Mouse (Mus musculus) cortical plate, adult 2 months (tissue): ENCODE results near the gene Btbd17. TPM values are rescaled to one million over a fixed set of nuclear protein-coding genes. Genes with fewer than 3 reads are reported as not detected.

ENCODE experiments used
- H3K27ac ChIP-seq: fragments of 200-500 bp; 2 replicates; pipeline ENCODE4 v1.5.1; 2012; ENCODE audit warnings: low read length, control low read depth, inconsistent platforms; ENCODE audit not compliant: insufficient read depth
- H3K4me1 ChIP-seq: fragments of 200-500 bp; 2 replicates; pipeline ENCODE4 v1.6.1; 2011; ENCODE audit warnings: low read length; ENCODE audit not compliant: control insufficient read depth, insufficient read depth
- H3K4me3 ChIP-seq: fragments of 200-500 bp; 2 replicates; pipeline ENCODE4 v1.5.1; 2011; ENCODE audit warnings: mild to moderate bottlenecking, low read length, control low read depth; ENCODE audit not compliant: insufficient read depth
- CTCF ChIP-seq: fragments of 200-500 bp; IDR thresholded peaks from 2 replicates; pipeline ENCODE4 v1.5.1; 2011; ENCODE audit warnings: mild to moderate bottlenecking, control low read depth, low read length; ENCODE audit not compliant: insufficient read depth; ENCODE audit errors: extremely low read depth
- POLR2A ChIP-seq: fragments of 200-500 bp; IDR thresholded peaks from 2 replicates; pipeline ENCODE4 v1.6.1; 2011; ENCODE audit warnings: mild to moderate bottlenecking, low read length, control low read depth; ENCODE audit not compliant: insufficient read depth; ENCODE audit errors: extremely low read depth
- polyA plus RNA-seq: library from polyadenylated mRNA; depleted of rRNA; stranded (reverse); fragments of >200 nt; gene quantifications from 2 replicates; pipeline ENCODE4 v1.2.3, GENCODE M21; 2012; rRNA removed

Gene Btbd17
- polyA plus RNA-seq, 1 experiment, result 56.1 TPM

DNA sequence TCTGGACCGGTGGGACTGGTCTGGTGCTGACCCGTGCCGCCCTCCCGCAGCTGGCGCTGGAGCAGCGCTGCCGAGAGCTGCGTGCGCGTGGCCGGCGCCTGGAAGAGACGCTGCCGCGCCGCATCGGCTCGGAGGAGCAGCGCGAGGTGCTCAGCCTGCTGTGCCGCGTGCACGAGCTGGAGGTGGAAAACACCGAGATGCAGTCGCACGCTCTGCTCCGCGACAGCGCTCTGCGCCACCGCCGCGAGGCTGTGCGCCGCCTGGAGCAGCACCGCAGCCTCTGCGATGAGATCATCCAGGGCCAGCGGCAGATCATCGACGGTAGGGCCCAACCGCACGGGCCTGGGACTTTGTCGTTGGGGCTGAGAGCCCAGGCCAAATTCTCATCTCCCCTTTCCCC is 9.4 kb downstream of the Btbd17 start:
- Histone ChIP-seq H3K27ac (no peak overlapping the region), H3K4me1 (peaks cover under 1% of the 10 kb centered on the region; the same call in 1 of the 2 replicates), H3K4me3 (no peak overlapping the region)
- TF ChIP-seq CTCF (no peak), POLR2A (no peak)

DNA sequence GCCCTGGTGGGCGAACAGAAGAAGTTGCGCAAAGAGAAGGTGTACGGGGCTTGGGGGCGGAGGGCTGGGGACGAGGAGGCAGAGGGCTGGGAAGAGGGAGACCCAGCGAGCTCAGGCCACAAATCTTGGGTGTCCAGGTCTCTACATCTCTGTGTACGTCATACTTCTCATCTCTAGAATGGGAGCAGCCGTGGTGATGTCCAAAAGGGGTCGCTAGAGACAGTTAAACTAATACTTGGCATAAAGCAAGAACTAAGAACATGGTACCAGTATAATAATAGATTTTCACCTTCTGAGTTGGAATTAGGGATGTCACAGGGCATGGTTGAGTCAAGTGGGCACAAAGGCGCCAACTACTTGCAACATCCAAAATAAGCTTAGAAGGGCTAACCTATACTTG is 9.9 kb downstream of the Btbd17 start:
- no peak overlapping the region for H3K4me3 ChIP-seq
- 0 out of 2 replicates have a peak, but pooled peaks have one; percentile 11 for TF ChIP-seq CTCF
- TF ChIP-seq POLR2A, result no peak
- no peaks in the 10 kb centered on the region for H3K4me1 ChIP-seq
- H3K27ac ChIP-seq, result no peak overlapping the region

DNA sequence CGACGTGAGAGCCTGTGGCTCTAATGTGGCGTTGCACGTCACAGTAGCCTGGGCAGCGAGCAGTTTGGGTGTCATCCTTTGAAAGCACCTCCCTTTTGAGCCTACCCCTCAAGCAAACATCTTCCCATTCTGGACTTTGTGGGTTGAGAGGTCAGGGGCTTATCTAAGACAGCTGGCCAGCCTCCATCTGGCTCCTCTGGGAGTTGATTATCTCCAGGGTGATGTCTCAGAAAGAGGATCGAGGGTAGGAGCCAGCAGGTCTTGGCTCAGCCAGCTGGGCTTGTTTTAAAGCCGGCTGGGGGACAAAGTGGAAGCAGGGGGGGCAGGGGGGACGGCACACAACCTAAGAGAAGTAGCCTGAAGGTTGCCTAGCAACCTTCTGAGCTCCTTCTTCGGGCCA is 15.7 kb downstream of the Btbd17 start:
- H3K27ac ChIP-seq, result no peak overlapping the region
- H3K4me3 ChIP-seq, result no peak overlapping the region
- TF ChIP-seq POLR2A (no peak), CTCF (no peak)
- no peaks in the 10 kb centered on the region for H3K4me1 ChIP-seq

DNA sequence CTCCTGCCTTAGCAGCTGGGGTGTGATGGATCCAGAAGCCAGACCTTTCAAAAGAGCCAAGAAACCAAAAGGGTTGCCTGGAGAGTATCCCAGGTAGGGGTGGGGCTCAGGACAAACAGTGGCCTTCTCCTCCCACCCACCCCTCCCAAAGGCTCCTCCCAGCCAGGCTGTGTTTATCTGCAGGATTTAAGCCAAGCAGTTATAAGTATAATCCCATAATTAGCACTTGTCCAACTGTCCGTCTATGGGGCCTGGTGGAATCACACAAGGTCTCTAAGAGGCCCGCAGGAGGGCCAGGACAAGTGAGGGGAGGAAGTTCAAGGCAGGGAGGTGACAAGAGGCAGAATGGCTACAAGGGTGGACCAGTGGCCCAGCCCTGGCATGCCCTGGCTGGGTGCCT is 23.8 kb downstream of the Btbd17 start:
- Histone ChIP-seq H3K4me1 (no peaks in the 10 kb centered on the region), H3K27ac (no peak overlapping the region), H3K4me3 (no peak overlapping the region)
- TF ChIP-seq POLR2A (no peak), CTCF (no peak)

DNA sequence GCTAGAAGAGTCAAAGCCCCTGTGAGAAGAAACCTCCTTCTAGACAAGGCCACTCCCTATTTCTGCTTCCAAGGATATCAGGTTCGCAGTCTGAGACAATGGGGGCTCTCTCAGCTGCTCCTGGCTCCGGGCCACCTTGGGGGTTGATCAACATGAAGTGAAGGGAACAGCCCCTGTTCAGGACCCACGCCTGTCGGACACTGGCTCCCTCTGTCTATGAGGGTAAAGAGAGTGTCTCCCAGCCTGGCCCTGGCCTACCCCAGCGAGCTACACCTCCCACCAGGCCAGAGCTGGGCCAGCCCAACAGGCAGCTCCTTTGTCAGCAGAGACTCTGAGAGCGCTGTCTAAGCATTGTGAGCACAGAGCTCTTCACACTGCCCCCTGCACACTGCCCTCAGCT is 25.8 kb downstream of the Btbd17 start:
- H3K4me3 ChIP-seq, result no peak overlapping the region
- H3K27ac ChIP-seq, result no peak overlapping the region
- TF ChIP-seq CTCF (no peak), POLR2A (no peak)
- 0 out of 2 replicates have a peak, but pooled peaks cover 2% of the 10 kb centered on the region for H3K4me1 ChIP-seq

DNA sequence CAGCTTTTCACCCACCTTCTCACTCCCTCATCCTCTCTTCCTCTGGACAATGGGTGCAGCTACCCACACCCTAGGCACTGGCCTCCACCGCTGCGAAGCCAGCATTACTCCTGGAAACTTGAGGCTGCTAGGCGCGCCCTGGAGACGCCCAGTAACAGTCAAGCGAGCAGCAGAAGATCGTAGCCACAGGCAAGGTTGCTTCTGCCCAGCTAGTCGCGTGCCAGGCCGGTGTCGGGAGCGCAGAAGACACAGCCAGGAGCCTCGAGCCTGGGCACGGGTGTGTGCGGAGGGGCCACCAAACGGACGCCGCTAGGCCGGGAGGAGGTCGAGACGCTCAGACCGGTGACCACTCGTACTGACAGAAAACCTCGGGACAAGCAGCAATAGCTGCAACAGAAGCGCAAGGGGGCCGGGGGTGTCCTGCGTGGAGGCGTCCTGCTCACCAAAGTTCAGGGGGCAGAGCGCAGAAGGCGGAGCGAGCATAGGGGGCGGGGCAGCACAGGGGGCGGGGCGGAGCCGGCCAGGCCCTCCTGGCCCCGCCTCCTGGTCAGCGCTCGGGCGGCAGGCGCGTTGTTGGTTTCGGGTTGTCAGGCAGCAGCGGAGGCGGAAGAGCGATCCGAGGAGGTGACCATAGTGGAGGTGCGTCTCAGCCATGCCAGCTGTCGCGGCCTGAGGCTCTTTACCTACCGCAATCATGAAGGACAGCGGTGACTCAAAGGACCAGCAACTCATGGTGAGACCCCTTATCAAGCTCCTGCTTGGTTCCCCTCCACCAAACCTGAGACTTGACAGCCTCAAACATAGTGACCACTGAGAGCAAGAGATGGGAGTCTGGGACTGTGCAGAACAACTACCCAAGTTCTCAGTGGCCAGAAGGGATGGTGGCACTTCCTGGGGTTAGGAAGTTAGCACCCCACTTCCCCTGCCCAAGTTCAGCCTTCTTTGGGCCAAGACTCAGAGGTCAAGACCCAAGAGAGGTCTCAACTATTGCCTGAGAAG is 30.6 kb downstream of the Btbd17 start, which contains the start of gene Kif19a:
Kif19a (plus strand) TSS at position 569 of the 999 bp plus-strand sequence.
- TF ChIP-seq CTCF (no peak), POLR2A (no peak)
- peak within 1 kb of the TSS; percentile 20 for H3K4me3 ChIP-seq

DNA sequence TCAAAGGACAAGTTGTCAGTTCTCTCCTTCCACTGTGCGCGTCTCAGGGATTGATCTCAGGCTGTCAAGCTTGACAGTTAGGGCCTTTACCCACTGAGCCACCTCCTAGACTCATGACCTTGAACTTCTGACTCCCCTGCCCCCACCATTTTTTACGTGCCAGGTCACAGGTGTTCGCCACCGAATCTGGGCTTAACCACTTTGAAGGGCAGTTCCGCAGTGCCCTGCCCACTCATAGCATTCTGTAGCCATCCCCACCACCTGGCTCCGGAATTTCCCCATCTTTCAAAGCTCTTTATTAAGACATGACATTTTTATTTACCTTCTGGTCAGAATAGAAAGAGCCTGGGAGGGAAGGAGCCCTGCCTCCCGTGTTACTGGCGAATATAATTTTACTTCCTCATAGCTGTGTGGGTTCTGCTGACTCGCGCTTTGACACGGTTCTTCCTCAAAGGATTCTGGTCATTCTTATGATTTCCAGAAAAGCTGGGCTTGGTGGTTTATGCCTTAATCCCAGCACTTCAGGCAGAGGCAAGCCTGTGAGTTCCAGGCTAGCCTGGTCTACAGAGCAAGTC is 48.1 kb downstream of the Btbd17 start:
- H3K4me1 ChIP-seq, result no peaks in the 10 kb centered on the region
- no peak overlapping the region for H3K4me3 ChIP-seq
- no peak overlapping the region for H3K27ac ChIP-seq
- TF ChIP-seq CTCF (no peak), POLR2A (no peak)

More for the DNA sequence above, 30.6 kb downstream of the Btbd17 start, which contains the start of gene Kif19a:
- Histone ChIP-seq H3K4me1 (0 out of 2 replicates have a peak, but pooled peaks cover 2% of the 10 kb centered on the region), H3K27ac (no peak within 1 kb of the TSS)

DNA sequence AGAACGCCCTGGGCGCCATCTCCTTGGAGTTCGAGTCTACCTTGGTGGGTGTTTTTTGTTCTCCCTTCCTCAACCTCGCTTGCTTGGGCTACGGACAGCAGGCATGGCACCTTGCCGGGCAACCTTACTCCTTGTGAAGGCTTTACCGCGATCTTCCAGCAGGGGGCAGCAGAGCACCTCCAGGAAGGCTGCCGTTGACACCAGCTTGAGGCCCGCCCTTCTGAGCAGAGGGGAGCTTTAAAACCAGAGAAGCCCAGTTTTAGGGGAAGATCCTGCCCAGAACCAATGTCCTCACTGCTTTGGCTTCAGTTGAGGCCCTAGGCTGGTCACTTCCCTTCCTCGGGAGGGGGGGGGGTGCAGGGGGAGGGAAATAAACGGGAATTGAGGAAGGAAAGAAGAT is 50.6 kb downstream of the Btbd17 start:
- Histone ChIP-seq H3K4me3 (no peak overlapping the region), H3K27ac (no peak overlapping the region), H3K4me1 (no peaks in the 10 kb centered on the region)
- no peak for TF ChIP-seq POLR2A
- TF ChIP-seq CTCF, result peak; percentile 96

DNA sequence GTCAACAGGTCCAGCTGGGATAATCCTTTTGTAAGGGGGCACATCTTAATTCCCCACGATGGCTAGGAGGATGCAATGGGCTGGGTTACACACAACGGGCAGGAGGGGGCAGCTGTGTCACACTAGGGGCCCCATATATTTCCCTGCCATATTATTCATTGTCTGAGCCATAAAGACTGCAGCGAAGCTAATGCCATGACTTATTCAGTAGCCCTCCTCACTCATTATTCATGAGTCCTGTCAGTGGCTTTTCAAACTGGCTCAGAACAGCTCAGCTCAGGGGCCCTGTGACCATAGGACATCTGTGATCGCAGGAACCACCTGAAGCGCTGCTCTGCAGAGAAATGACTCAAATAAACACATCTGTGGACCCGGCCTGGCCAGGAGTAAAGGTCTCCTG is 54.3 kb downstream of the Btbd17 start:
- Histone ChIP-seq H3K4me1 (no peaks in the 10 kb centered on the region), H3K4me3 (no peak overlapping the region), H3K27ac (no peak overlapping the region)
- TF ChIP-seq CTCF (no peak), POLR2A (no peak)

Other genes with a start within 250 kb of the Btbd17 start
- 1,795 and 1,828 TPM in 2 replicates for gene Rpl38, start 127.4 kb downstream of the Btbd17 start, polyA plus RNA-seq
- gene Ttyh2, start 120.5 kb downstream of the Btbd17 start, polyA plus RNA-seq, result 29.1 and 33.1 TPM in 2 replicates
- 2.0 and 2.9 TPM in 2 replicates for gene Dnaic2, start 68.5 kb downstream of the Btbd17 start, polyA plus RNA-seq
- gene Kif19a, start 30.6 kb downstream of the Btbd17 start, polyA plus RNA-seq, result 4.8 and 5.5 TPM in 2 replicates
- not detected in 2 replicates for gene Gpr142, start 3.0 kb upstream of the Btbd17 start, polyA plus RNA-seq
- 4.2 and 4.3 TPM in 2 replicates for gene Gprc5c, start 55.2 kb upstream of the Btbd17 start, polyA plus RNA-seq
- 0.81 and 0.88 TPM in 2 replicates for gene Cd300a, start 94.1 kb upstream of the Btbd17 start, polyA plus RNA-seq
- 0.08 and 0.13 TPM in 2 replicates for gene Cd300lb, start 138.4 kb upstream of the Btbd17 start, polyA plus RNA-seq
- gene Cd300c, start 173.2 kb upstream of the Btbd17 start, polyA plus RNA-seq, result not detected in 2 replicates
- 0.10 and 0.11 TPM in 2 replicates for gene Cd300ld, start 194.0 kb upstream of the Btbd17 start, polyA plus RNA-seq
- 7.5 and 7.6 TPM in 2 replicates for gene Cd300c2, start 205.9 kb upstream of the Btbd17 start, polyA plus RNA-seq
- 0.32 TPM in 1 of 2 replicates, not detected in the other for gene Cd300ld2, start 220.2 kb upstream of the Btbd17 start, polyA plus RNA-seq
- gene Cd300ld4, start 231.1 kb upstream of the Btbd17 start, polyA plus RNA-seq, result 0.13 and 0.44 TPM in 2 replicates
- gene Cd300ld5, start 241.8 kb upstream of the Btbd17 start, polyA plus RNA-seq, result 0.36 TPM in 1 of 2 replicates, not detected in the other